Mouse (Mus musculus) layer of hippocampus, adult 2 months (tissue): Measurements from ENCODE around the gene Gm12887. TPM values are rescaled to one million over a fixed set of nuclear protein-coding genes. Genes with fewer than 3 reads are reported as not detected.

Experiments
- DNase-seq, 2 experiments: peaks; one replicate each; pipeline ENCODE4 v3.0.0; 2022; ENCODE audit warnings: low spot score in 2 of 2
- H3K27ac ChIP-seq: fragments of 200-600 bp; 2 replicates; pipeline ENCODE4 v1.8.1; 2022
- H3K4me3 ChIP-seq: fragments of 200-600 bp; 2 replicates; pipeline ENCODE4 v1.8.1; 2022; ENCODE audit warnings: mild to moderate bottlenecking
- CTCF ChIP-seq: fragments of 200-600 bp; conservative IDR thresholded peaks from 2 replicates; pipeline ENCODE4 v1.8.1; 2022; ENCODE audit warnings: antibody characterized with exemption, mild to moderate bottlenecking, moderate library complexity
- long read RNA-seq, 2 experiments: library from polyadenylated mRNA; stranded (forward); transcript quantifications; one replicate each; pipeline ENCODE4 v2.0.0; 2021; ENCODE audit warnings: borderline mapping rate in 2 of 2
- total RNA-seq, 2 experiments: library from RNA; stranded (reverse); gene quantifications; 2 replicates each; pipeline ENCODE4 v1.2.3; 2021

Gm12887 gene
- total RNA-seq = not detected
- long read RNA-seq, experiment 1 = 0 reads
- long read RNA-seq, experiment 2 = 0 reads

GRCm38 (mm10) chr4:121622003-121622402 lies at the start of gene Gm12887:
TSS of gene Gm12887 (minus strand) at chr4:121622103.
- no peak for TF ChIP-seq CTCF
- no peak for DNase-seq
- no peak within 1 kb of the TSS for H3K27ac ChIP-seq
- no peak within 1 kb of the TSS for H3K4me3 ChIP-seq

- no peak for DNase-seq
These were observed 35.1 kb upstream of the Gm12887 start for GRCm38 (mm10) chr4:121657040-121657439.

More at GRCm38 (mm10) chr4:121657040-121657439, 35.1 kb upstream of the Gm12887 start:
- Histone ChIP-seq H3K4me3 (no peak overlapping the region), H3K27ac (no peak overlapping the region)
- TF ChIP-seq CTCF = no peak

Other genes with a start within 250 kb of the Gm12887 start
- gene Gm12886, start 199.0 kb downstream of the Gm12887 start, total RNA-seq = not detected